Mouse (Mus musculus): ENCODE measurements around the gene Armc7. TPM values are rescaled to one million over a fixed set of nuclear protein-coding genes. Genes with fewer than 3 reads are reported as not detected.

The Armc7 gene
- total RNA-seq (2014; fragmentation: Nextera tagmentation) (6.0 and 8.4 TPM in 2 replicates), total RNA-seq (2017) (5.9 and 7.8 TPM in 2 replicates), polyA plus RNA-seq (2012) (24.4 and 29.0 TPM in 2 replicates)

- DNase-seq (ENCODE audit: low spot score) (peak; percentile 98), ATAC-seq (ENCODE audit: extremely low read depth, insufficient number of reproducible peaks, low FRiP score, poor library complexity, severe bottlenecking) (peak; percentile 99)
- Histone ChIP-seq H3K9me3 (replicated peaks) (no peaks in the 10 kb centered on the region), H3K36me3 (replicated peaks) (peaks cover 26% of the 10 kb centered on the region), H3K27me3 (ENCODE audit: insufficient read depth, low read length) (peaks cover 6% of the 10 kb centered on the region; the same call in 1 of the 2 replicates), H3K4me1 (ENCODE audit: insufficient read depth, low read depth, low read length) (peaks cover 53% of the 10 kb centered on the region), H3K4me3 (ENCODE audit: low read depth, low read length) (peak within 1 kb of the TSS; percentile 92)
- TF ChIP-seq GATA1 (IDR thresholded peaks at IDR 0.05; ENCODE audit: borderline replicate concordance, low read length) (no peak), TAL1 (conservative IDR thresholded peaks at IDR 0.05; ENCODE audit: low read depth, low read length) (no peak), GATA2 (IDR thresholded peaks at IDR 0.05; ENCODE audit: borderline replicate concordance, low read depth, low read length) (no peak), CTCF (IDR thresholded peaks at IDR 0.05; ENCODE audit: low read depth, low read length) (no peak), POLR2AphosphoS5 (IDR thresholded peaks at IDR 0.05; ENCODE audit: insufficient replicate concordance, low read depth, low read length) (no peak)
Observed at GRCm38 (mm10) chr11:115475025-115475757, at the start of gene Armc7. Gene Armc7, plus strand, starts transcription at chr11:115475667.

GRCm38 (mm10) chr11:115425671-115426070 is 49.8 kb upstream of the Armc7 start:
- ATAC-seq (ENCODE audit: extremely low read depth, insufficient number of reproducible peaks, low FRiP score, poor library complexity, severe bottlenecking), result no peak
- DNase-seq (ENCODE audit: low spot score), result no peak
- Histone ChIP-seq H3K4me1 (ENCODE audit: insufficient read depth, low read depth, low read length) (peaks cover 21% of the 10 kb centered on the region), H3K4me3 (ENCODE audit: low read depth, low read length) (no peak overlapping the region), H3K27me3 (ENCODE audit: insufficient read depth, low read length) (no peaks in the 10 kb centered on the region), H3K9me3 (replicated peaks) (no peaks in the 10 kb centered on the region), H3K36me3 (replicated peaks) (peaks cover 82% of the 10 kb centered on the region)
- TF ChIP-seq POLR2AphosphoS5 (IDR thresholded peaks at IDR 0.05; ENCODE audit: insufficient replicate concordance, low read depth, low read length) (no peak), GATA2 (IDR thresholded peaks at IDR 0.05; ENCODE audit: borderline replicate concordance, low read depth, low read length) (no peak), CTCF (IDR thresholded peaks at IDR 0.05; ENCODE audit: low read depth, low read length) (no peak), TAL1 (conservative IDR thresholded peaks at IDR 0.05; ENCODE audit: low read depth, low read length) (no peak), GATA1 (IDR thresholded peaks at IDR 0.05; ENCODE audit: borderline replicate concordance, low read length) (no peak)

GRCm38 (mm10) chr11:115427482-115428331 is 47.8 kb upstream of the Armc7 start:
- Histone ChIP-seq H3K4me1 (ENCODE audit: insufficient read depth, low read depth, low read length) (peaks cover 3% of the 10 kb centered on the region), H3K36me3 (replicated peaks) (peaks cover 92% of the 10 kb centered on the region), H3K9me3 (replicated peaks) (no peaks in the 10 kb centered on the region), H3K4me3 (ENCODE audit: low read depth, low read length) (no peak overlapping the region), H3K27me3 (ENCODE audit: insufficient read depth, low read length) (no peaks in the 10 kb centered on the region)
- DNase-seq (ENCODE audit: low spot score) (peak; percentile 83), ATAC-seq (ENCODE audit: extremely low read depth, insufficient number of reproducible peaks, low FRiP score, poor library complexity, severe bottlenecking) (peak; percentile 63)
- peak; percentile 48 for TF ChIP-seq CTCF (IDR thresholded peaks at IDR 0.05; ENCODE audit: low read depth, low read length)
- TF ChIP-seq GATA2 (IDR thresholded peaks at IDR 0.05; ENCODE audit: borderline replicate concordance, low read depth, low read length), result no peak
- no peak for TF ChIP-seq TAL1 (conservative IDR thresholded peaks at IDR 0.05; ENCODE audit: low read depth, low read length)
- no peak for TF ChIP-seq POLR2AphosphoS5 (IDR thresholded peaks at IDR 0.05; ENCODE audit: insufficient replicate concordance, low read depth, low read length)
- no peak for TF ChIP-seq GATA1 (IDR thresholded peaks at IDR 0.05; ENCODE audit: borderline replicate concordance, low read length)

- no peak for TF ChIP-seq GATA1 (IDR thresholded peaks at IDR 0.05; ENCODE audit: borderline replicate concordance, low read length)
- no peak for TF ChIP-seq TAL1 (conservative IDR thresholded peaks at IDR 0.05; ENCODE audit: low read depth, low read length)
- no peak for TF ChIP-seq CTCF (IDR thresholded peaks at IDR 0.05; ENCODE audit: low read depth, low read length)
- TF ChIP-seq GATA2 (IDR thresholded peaks at IDR 0.05; ENCODE audit: borderline replicate concordance, low read depth, low read length), result no peak
- no peak for TF ChIP-seq POLR2AphosphoS5 (IDR thresholded peaks at IDR 0.05; ENCODE audit: insufficient replicate concordance, low read depth, low read length)
- Histone ChIP-seq H3K27me3 (ENCODE audit: insufficient read depth, low read length) (no peaks in the 10 kb centered on the region), H3K4me1 (ENCODE audit: insufficient read depth, low read depth, low read length) (peaks cover 3% of the 10 kb centered on the region), H3K36me3 (replicated peaks) (peaks cover 88% of the 10 kb centered on the region), H3K4me3 (ENCODE audit: low read depth, low read length) (no peak overlapping the region), H3K9me3 (replicated peaks) (no peaks in the 10 kb centered on the region)
- DNase-seq (ENCODE audit: low spot score) (no peak), ATAC-seq (ENCODE audit: extremely low read depth, insufficient number of reproducible peaks, low FRiP score, poor library complexity, severe bottlenecking) (no peak)
Observed at GRCm38 (mm10) chr11:115429307-115429706, 46.2 kb upstream of the Armc7 start.

GRCm38 (mm10) chr11:115430561-115430960 is 44.9 kb upstream of the Armc7 start:
- no peaks in the 10 kb centered on the region for H3K27me3 ChIP-seq (ENCODE audit: insufficient read depth, low read length)
- peaks cover 75% of the 10 kb centered on the region for H3K36me3 ChIP-seq (replicated peaks)
- ATAC-seq (ENCODE audit: extremely low read depth, insufficient number of reproducible peaks, low FRiP score, poor library complexity, severe bottlenecking) (no peak), DNase-seq (ENCODE audit: low spot score) (no peak)
- no peak for TF ChIP-seq TAL1 (conservative IDR thresholded peaks at IDR 0.05; ENCODE audit: low read depth, low read length)
- no peak for TF ChIP-seq POLR2AphosphoS5 (IDR thresholded peaks at IDR 0.05; ENCODE audit: insufficient replicate concordance, low read depth, low read length)
- TF ChIP-seq GATA1 (IDR thresholded peaks at IDR 0.05; ENCODE audit: borderline replicate concordance, low read length), result no peak
- no peak for TF ChIP-seq CTCF (IDR thresholded peaks at IDR 0.05; ENCODE audit: low read depth, low read length)
- TF ChIP-seq GATA2 (IDR thresholded peaks at IDR 0.05; ENCODE audit: borderline replicate concordance, low read depth, low read length), result no peak
- peaks cover 6% of the 10 kb centered on the region for H3K4me1 ChIP-seq (ENCODE audit: insufficient read depth, low read depth, low read length)
- H3K9me3 ChIP-seq (replicated peaks), result no peaks in the 10 kb centered on the region
- H3K4me3 ChIP-seq (ENCODE audit: low read depth, low read length), result no peak overlapping the region

- ATAC-seq (ENCODE audit: extremely low read depth, insufficient number of reproducible peaks, low FRiP score, poor library complexity, severe bottlenecking), result no peak
- Histone ChIP-seq H3K9me3 (replicated peaks) (no peaks in the 10 kb centered on the region), H3K4me1 (ENCODE audit: insufficient read depth, low read depth, low read length) (peaks cover 22% of the 10 kb centered on the region), H3K36me3 (replicated peaks) (peaks cover 52% of the 10 kb centered on the region), H3K27me3 (ENCODE audit: insufficient read depth, low read length) (no peaks in the 10 kb centered on the region), H3K4me3 (ENCODE audit: low read depth, low read length) (no peak overlapping the region)
- TF ChIP-seq POLR2AphosphoS5 (IDR thresholded peaks at IDR 0.05; ENCODE audit: insufficient replicate concordance, low read depth, low read length) (no peak), TAL1 (conservative IDR thresholded peaks at IDR 0.05; ENCODE audit: low read depth, low read length) (no peak), GATA1 (IDR thresholded peaks at IDR 0.05; ENCODE audit: borderline replicate concordance, low read length) (no peak), GATA2 (IDR thresholded peaks at IDR 0.05; ENCODE audit: borderline replicate concordance, low read depth, low read length) (no peak), CTCF (IDR thresholded peaks at IDR 0.05; ENCODE audit: low read depth, low read length) (no peak)
- no peak for DNase-seq (ENCODE audit: low spot score)
Observed at GRCm38 (mm10) chr11:115432814-115433213, 42.7 kb upstream of the Armc7 start.

All from G1E (cell line).